Mouse (Mus musculus): ENCODE measurements around the gene Grm1. TPM values are rescaled to one million over a fixed set of nuclear protein-coding genes. Genes with fewer than 3 reads are reported as not detected.

Gene Grm1
- polyA plus RNA-seq, 1 experiment from 2014 or later: not detected

DNA sequence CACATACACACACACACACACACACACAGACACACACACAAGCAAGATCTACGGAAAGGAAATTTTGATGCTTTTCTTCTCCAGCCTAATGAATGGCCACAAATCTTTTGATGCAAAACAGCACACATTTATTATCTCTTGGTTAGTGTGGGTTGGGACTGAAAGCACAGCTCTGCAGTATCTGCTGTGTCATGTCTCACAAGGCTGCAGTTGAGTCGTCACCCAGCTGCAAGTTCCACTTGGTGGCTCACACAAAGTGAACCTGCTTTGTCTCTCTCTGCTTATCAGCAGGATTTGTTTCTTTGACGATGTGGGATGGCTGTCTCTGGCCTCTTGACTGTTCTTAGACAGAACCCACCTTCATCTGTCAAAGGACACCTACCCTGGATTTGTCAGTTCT, 68.5 kb downstream of the Grm1 start:
- H3K9ac ChIP-seq (ENCODE audit: low read length): no peak overlapping the region
- no peaks in the 10 kb centered on the region for H3K4me1 ChIP-seq (ENCODE audit: control insufficient read depth, insufficient read depth, low read length)
- DNase-seq (ENCODE audit: low spot score) (no peak), ATAC-seq (ENCODE audit: insufficient read depth, low FRiP score, low TSS enrichment) (no peak)
- H3K36me3 ChIP-seq (ENCODE audit: control insufficient read depth, insufficient read depth, low read length): no peaks in the 10 kb centered on the region
- WGBS: 85% methylated on average over 3 of the region's 3 CpGs
- no peak overlapping the region for H3K4me2 ChIP-seq (ENCODE audit: low read depth)
- H3K4me3 ChIP-seq (ENCODE audit: low read depth, low read length): no peak overlapping the region
- H3K9me3 ChIP-seq (ENCODE audit: control insufficient read depth, low read length): no peaks in the 10 kb centered on the region
- H3K27ac ChIP-seq (ENCODE audit: low read depth, low read length): no peak overlapping the region
- no peaks in the 10 kb centered on the region for H3K27me3 ChIP-seq (ENCODE audit: control insufficient read depth, insufficient read depth, low read length)

DNA sequence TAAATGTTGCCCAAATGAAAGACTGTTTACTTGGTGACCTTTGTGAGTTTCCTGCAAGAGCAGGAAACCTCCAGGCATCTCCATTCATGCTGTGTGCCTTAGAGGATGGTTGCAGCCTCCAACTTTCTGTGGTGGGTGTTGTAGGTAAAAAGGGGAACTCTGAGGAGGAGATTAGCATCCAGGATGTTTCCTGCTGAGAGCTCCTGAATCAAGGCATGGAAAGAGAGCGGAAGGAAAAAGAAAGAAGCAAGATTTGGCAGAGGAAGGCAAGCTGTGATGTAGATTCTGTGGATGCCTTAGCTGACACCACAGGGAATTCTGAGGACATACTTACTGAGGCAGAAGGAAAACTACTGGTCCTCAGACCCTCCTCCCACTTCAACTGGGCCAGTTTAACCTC, 85.4 kb downstream of the Grm1 start:
- Histone ChIP-seq H3K4me2 (ENCODE audit: low read depth) (no peak overlapping the region), H3K9me3 (ENCODE audit: control insufficient read depth, low read length) (no peaks in the 10 kb centered on the region), H3K4me1 (ENCODE audit: control insufficient read depth, insufficient read depth, low read length) (no peaks in the 10 kb centered on the region), H3K27me3 (ENCODE audit: control insufficient read depth, insufficient read depth, low read length) (no peaks in the 10 kb centered on the region), H3K36me3 (ENCODE audit: control insufficient read depth, insufficient read depth, low read length) (no peaks in the 10 kb centered on the region), H3K27ac (ENCODE audit: low read depth, low read length) (no peak overlapping the region), H3K4me3 (ENCODE audit: low read depth, low read length) (no peak overlapping the region), H3K9ac (ENCODE audit: low read length) (no peak overlapping the region)
- WGBS: 62% methylated on average over 1 of the region's 1 CpGs
- ATAC-seq (ENCODE audit: insufficient read depth, low FRiP score, low TSS enrichment) (no peak), DNase-seq (ENCODE audit: low spot score) (no peak)

GRCm38 (mm10) chr10:10991708-10992107, 90.4 kb downstream of the Grm1 start:
- Histone ChIP-seq H3K4me3 (ENCODE audit: low read depth, low read length) (no peak overlapping the region), H3K36me3 (ENCODE audit: control insufficient read depth, insufficient read depth, low read length) (no peaks in the 10 kb centered on the region), H3K4me2 (ENCODE audit: low read depth) (no peak overlapping the region), H3K4me1 (ENCODE audit: control insufficient read depth, insufficient read depth, low read length) (no peaks in the 10 kb centered on the region), H3K9me3 (ENCODE audit: control insufficient read depth, low read length) (no peaks in the 10 kb centered on the region), H3K27ac (ENCODE audit: low read depth, low read length) (no peak overlapping the region), H3K27me3 (ENCODE audit: control insufficient read depth, insufficient read depth, low read length) (no peaks in the 10 kb centered on the region), H3K9ac (ENCODE audit: low read length) (no peak overlapping the region)
- 48% methylated on average over 3 of the region's 3 CpGs for WGBS
- ATAC-seq (ENCODE audit: insufficient read depth, low FRiP score, low TSS enrichment) (no peak), DNase-seq (ENCODE audit: low spot score) (no peak)

- 73% methylated on average over 2 of the region's 2 CpGs for WGBS
- no peak overlapping the region for H3K9ac ChIP-seq (ENCODE audit: low read length)
- no peak overlapping the region for H3K27ac ChIP-seq (ENCODE audit: low read depth, low read length)
- H3K4me3 ChIP-seq (ENCODE audit: low read depth, low read length): no peak overlapping the region
- no peak overlapping the region for H3K4me2 ChIP-seq (ENCODE audit: low read depth)
- no peaks in the 10 kb centered on the region for H3K9me3 ChIP-seq (ENCODE audit: control insufficient read depth, low read length)
- no peaks in the 10 kb centered on the region for H3K4me1 ChIP-seq (ENCODE audit: control insufficient read depth, insufficient read depth, low read length)
- H3K36me3 ChIP-seq (ENCODE audit: control insufficient read depth, insufficient read depth, low read length): no peaks in the 10 kb centered on the region
- H3K27me3 ChIP-seq (ENCODE audit: control insufficient read depth, insufficient read depth, low read length): no peaks in the 10 kb centered on the region
- DNase-seq (ENCODE audit: low spot score) (no peak), ATAC-seq (ENCODE audit: insufficient read depth, low FRiP score, low TSS enrichment) (no peak)
These were observed 110.8 kb downstream of the Grm1 start for GRCm38 (mm10) chr10:10971311-10971710.

- no peak overlapping the region for H3K9ac ChIP-seq (ENCODE audit: low read length)
- no peak overlapping the region for H3K4me2 ChIP-seq (ENCODE audit: low read depth)
- no peak for DNase-seq (ENCODE audit: low spot score)
- no peaks in the 10 kb centered on the region for H3K27me3 ChIP-seq (ENCODE audit: control insufficient read depth, insufficient read depth, low read length)
- 87% methylated on average over 6 of the region's 6 CpGs for WGBS
- no peak for ATAC-seq (ENCODE audit: insufficient read depth, low FRiP score, low TSS enrichment)
- H3K4me1 ChIP-seq (ENCODE audit: control insufficient read depth, insufficient read depth, low read length): no peaks in the 10 kb centered on the region
- H3K27ac ChIP-seq (ENCODE audit: low read depth, low read length): no peak overlapping the region
- no peaks in the 10 kb centered on the region for H3K36me3 ChIP-seq (ENCODE audit: control insufficient read depth, insufficient read depth, low read length)
- H3K9me3 ChIP-seq (ENCODE audit: control insufficient read depth, low read length): no peaks in the 10 kb centered on the region
- H3K4me3 ChIP-seq (ENCODE audit: low read depth, low read length): no peak overlapping the region
These were observed 117.5 kb downstream of the Grm1 start for GRCm38 (mm10) chr10:10964490-10965150.

GRCm38 (mm10) chr10:10950557-10950956, 131.6 kb downstream of the Grm1 start:
- ATAC-seq (ENCODE audit: insufficient read depth, low FRiP score, low TSS enrichment): no peak

DNA sequence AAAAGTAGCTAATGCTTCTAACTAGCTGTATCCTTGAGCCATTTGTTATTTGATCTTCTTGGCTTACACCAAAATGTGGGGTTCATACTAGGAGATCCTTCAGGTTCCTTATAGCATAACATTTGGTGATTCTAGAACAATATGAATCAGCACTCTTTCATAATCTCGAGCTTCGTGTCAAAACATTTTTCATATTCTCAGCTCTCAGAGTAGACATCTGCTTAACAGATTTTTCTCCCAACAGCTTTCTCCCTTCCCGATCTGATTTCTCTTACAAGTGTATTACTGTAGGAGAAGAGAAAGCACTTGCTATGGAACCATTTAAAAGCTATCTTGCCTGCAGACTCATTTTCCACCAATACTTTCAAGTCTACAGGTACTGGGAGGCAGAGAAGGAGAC, 133.0 kb downstream of the Grm1 start:
- H3K9ac ChIP-seq (ENCODE audit: low read length): no peak overlapping the region
- WGBS: 81% methylated on average over 3 of the region's 3 CpGs
- DNase-seq (ENCODE audit: low spot score): no peak
- no peak overlapping the region for H3K4me3 ChIP-seq (ENCODE audit: low read depth, low read length)
- H3K36me3 ChIP-seq (ENCODE audit: control insufficient read depth, insufficient read depth, low read length): no peaks in the 10 kb centered on the region
- H3K4me2 ChIP-seq (ENCODE audit: low read depth): no peak overlapping the region
- no peak for ATAC-seq (ENCODE audit: insufficient read depth, low FRiP score, low TSS enrichment)
- no peaks in the 10 kb centered on the region for H3K9me3 ChIP-seq (ENCODE audit: control insufficient read depth, low read length)
- no peaks in the 10 kb centered on the region for H3K27me3 ChIP-seq (ENCODE audit: control insufficient read depth, insufficient read depth, low read length)
- no peaks in the 10 kb centered on the region for H3K4me1 ChIP-seq (ENCODE audit: control insufficient read depth, insufficient read depth, low read length)
- no peak overlapping the region for H3K27ac ChIP-seq (ENCODE audit: low read depth, low read length)

More at GRCm38 (mm10) chr10:10950557-10950956, 131.6 kb downstream of the Grm1 start:
- no peaks in the 10 kb centered on the region for H3K4me1 ChIP-seq (ENCODE audit: control insufficient read depth, insufficient read depth, low read length)
- H3K27ac ChIP-seq (ENCODE audit: low read depth, low read length): no peak overlapping the region
- no peaks in the 10 kb centered on the region for H3K27me3 ChIP-seq (ENCODE audit: control insufficient read depth, insufficient read depth, low read length)
- H3K4me2 ChIP-seq (ENCODE audit: low read depth): no peak overlapping the region
- DNase-seq (ENCODE audit: low spot score): no peak
- no peaks in the 10 kb centered on the region for H3K36me3 ChIP-seq (ENCODE audit: control insufficient read depth, insufficient read depth, low read length)
- no peak overlapping the region for H3K4me3 ChIP-seq (ENCODE audit: low read depth, low read length)
- WGBS: 88% methylated on average over 3 of the region's 3 CpGs
- H3K9ac ChIP-seq (ENCODE audit: low read length): no peak overlapping the region
- no peaks in the 10 kb centered on the region for H3K9me3 ChIP-seq (ENCODE audit: control insufficient read depth, low read length)

DNA sequence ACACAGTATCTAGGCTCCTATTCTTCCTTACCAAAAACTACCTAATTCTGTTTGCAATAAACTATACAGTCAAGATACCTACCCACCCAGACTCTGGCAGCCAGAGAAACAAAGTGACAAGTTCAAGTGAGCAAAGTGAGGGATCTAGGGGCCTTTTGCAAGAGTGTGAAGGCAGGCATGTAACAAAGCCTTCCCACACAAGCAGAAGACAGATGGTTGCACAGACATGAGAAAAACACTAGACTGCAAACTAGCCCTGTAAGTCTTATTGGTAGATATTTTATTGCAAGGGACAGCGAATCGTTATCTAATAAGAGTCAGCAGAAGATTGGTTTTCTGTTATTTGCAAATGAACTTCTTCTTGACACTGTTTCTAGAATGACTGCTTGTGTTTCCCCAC, 134.6 kb downstream of the Grm1 start:
- no peaks in the 10 kb centered on the region for H3K4me1 ChIP-seq (ENCODE audit: control insufficient read depth, insufficient read depth, low read length)
- no peak overlapping the region for H3K4me2 ChIP-seq (ENCODE audit: low read depth)
- no peak overlapping the region for H3K27ac ChIP-seq (ENCODE audit: low read depth, low read length)
- DNase-seq (ENCODE audit: low spot score) (no peak), ATAC-seq (ENCODE audit: insufficient read depth, low FRiP score, low TSS enrichment) (no peak)
- H3K4me3 ChIP-seq (ENCODE audit: low read depth, low read length): no peak overlapping the region
- H3K36me3 ChIP-seq (ENCODE audit: control insufficient read depth, insufficient read depth, low read length): no peaks in the 10 kb centered on the region
- no peaks in the 10 kb centered on the region for H3K27me3 ChIP-seq (ENCODE audit: control insufficient read depth, insufficient read depth, low read length)
- no peaks in the 10 kb centered on the region for H3K9me3 ChIP-seq (ENCODE audit: control insufficient read depth, low read length)
- whole genome bisulfite sequencing: 90% methylated on average over 2 of the region's 2 CpGs
- no peak overlapping the region for H3K9ac ChIP-seq (ENCODE audit: low read length)

GRCm38 (mm10) chr10:10944003-10944402, 138.2 kb downstream of the Grm1 start:
- 80% methylated on average over 2 of the region's 2 CpGs for WGBS
- DNase-seq (ENCODE audit: low spot score): no peak

More at GRCm38 (mm10) chr10:10944003-10944402, 138.2 kb downstream of the Grm1 start:
- no peaks in the 10 kb centered on the region for H3K36me3 ChIP-seq (ENCODE audit: control insufficient read depth, insufficient read depth, low read length)
- H3K27ac ChIP-seq (ENCODE audit: low read depth, low read length): no peak overlapping the region
- no peak overlapping the region for H3K4me2 ChIP-seq (ENCODE audit: low read depth)
- no peak for ATAC-seq (ENCODE audit: insufficient read depth, low FRiP score, low TSS enrichment)
- no peaks in the 10 kb centered on the region for H3K9me3 ChIP-seq (ENCODE audit: control insufficient read depth, low read length)
- no peak overlapping the region for H3K9ac ChIP-seq (ENCODE audit: low read length)
- H3K4me3 ChIP-seq (ENCODE audit: low read depth, low read length): no peak overlapping the region
- no peaks in the 10 kb centered on the region for H3K4me1 ChIP-seq (ENCODE audit: control insufficient read depth, insufficient read depth, low read length)
- no peaks in the 10 kb centered on the region for H3K27me3 ChIP-seq (ENCODE audit: control insufficient read depth, insufficient read depth, low read length)

Data from neural tube, embryonic 11.5 days (tissue).